Mouse (Mus musculus) heart, adult 18-20 months (tissue): Measurements from ENCODE around the gene Fcrlb. TPM values are rescaled to one million over a fixed set of nuclear protein-coding genes. Genes with fewer than 3 reads are reported as not detected.

Source experiments
- DNase-seq, 2 experiments: peaks; one replicate each; pipeline ENCODE4 v3.0.0; 2021 to 2022; ENCODE audit warnings: mixed read lengths in 1 of 2
- total RNA-seq, 2 experiments: library from RNA; stranded (reverse); gene quantifications; 2 replicates each; pipeline ENCODE4 v1.2.3; 2021

Gene Fcrlb
- total RNA-seq, 2 experiments from 2014 or later = not detected

DNA sequence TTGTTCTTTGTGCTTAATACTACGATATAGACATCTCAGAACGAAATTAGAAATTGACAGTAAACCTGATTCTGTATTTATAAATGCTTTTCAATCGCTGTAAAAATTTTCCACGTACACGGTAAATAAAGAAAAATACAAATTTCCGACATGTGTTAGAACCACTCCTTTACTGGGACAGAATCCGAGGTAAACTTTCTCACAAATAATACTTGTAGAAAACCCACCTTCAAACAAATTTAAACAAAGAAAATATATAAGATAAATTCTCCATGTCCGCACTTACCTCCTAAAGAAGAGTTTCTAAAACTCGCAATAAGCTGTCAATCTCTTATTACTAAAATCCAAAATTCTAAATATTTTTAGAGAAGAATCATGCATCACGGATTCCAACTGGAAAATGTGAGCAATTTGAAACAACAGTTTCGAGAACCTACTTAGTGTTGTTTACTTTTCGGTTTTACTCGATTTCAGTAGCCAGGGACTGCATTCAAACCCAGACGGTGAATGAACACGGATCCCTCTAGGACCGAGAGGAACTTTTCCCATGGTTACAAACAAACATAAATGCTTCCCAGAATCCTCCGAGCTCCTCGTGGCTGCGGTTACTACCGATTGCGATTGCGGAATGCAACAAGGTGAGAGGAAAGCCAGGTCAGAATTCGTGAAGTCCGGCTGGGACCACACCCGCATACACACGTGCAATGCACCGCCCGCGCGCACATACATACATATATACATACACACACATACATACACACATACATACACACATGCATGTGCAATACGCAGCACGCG is 44.4 kb downstream of the Fcrlb start:
- peak; percentile 88 to 91 for DNase-seq

DNA sequence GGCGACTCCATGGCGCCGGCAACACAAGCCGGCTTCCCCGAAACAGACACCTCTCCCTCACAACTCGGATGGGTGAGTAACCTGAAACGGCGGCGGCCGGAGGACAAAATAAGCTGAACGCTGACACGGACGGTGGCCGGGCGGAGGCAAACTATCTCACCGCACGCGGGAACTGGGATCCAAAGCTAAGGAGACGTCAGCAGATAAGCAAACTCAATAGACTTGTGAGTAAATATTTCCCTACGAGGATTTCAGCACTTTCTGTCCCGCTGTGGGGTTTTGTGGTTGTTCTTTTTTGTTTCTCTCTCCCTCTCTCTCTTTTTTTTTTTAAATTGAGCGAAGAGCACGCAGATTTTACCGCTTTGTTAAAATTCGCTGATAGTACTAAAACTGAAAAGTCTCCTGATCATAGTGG is 45.0 kb downstream of the Fcrlb start, which contains the start of gene Atf6:
Gene Atf6, minus strand, starts transcription at position 81 of the 415 bp plus-strand sequence.
- peak; percentile 96 to 99 for DNase-seq

DNA sequence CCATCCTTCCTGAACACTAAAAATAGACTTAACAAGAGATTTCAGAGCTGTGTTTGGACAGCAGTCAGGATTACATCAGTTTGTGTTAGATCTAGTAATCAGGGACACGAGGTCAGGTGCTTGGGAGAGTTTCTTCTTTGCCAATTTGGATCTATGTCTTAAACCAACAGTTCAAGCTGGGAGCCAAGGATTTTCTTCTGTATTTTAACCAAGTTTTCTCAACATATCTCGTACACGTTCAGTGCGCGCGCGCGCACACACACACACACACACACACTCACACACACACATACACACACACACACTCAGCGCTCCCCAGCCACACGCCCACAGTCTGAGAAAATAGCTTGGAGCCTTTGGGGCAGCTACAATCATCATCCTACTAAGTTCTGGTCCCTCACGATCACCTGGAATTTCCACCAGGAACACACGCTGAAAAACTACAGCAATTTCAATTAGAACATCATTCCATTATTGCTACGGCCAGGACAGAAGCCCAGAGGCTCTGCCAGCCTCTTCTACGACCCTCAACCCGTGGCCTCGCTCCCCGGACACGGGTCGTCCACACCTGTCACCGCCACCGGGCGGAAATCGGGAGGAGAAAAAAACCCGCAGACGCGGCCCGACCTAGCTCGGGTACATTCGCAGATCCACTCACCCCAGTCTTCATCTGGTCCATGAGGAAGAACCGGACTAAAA is 45.6 kb downstream of the Fcrlb start:
- DNase-seq = peak; percentile 46 to 61

DNA sequence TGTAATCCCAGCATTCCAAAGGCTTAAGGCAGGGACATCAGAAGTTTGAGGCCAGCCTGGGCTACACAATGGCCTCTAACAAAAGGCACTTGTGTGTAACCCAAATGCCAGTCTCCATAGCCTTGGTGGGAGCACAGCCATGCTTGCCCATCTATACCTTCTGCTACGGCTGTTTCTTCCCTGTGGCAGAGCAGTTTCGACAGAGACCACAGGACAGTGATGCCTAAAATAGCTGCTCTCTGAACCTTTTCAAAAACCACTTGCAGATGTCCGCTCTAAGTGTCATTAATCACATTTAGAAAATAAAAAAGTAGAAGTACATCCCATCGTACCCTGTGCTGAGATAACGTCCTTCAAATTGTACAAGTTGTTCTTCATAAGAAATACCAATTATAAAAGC is 47.3 kb downstream of the Fcrlb start:
- no peak for DNase-seq

DNA sequence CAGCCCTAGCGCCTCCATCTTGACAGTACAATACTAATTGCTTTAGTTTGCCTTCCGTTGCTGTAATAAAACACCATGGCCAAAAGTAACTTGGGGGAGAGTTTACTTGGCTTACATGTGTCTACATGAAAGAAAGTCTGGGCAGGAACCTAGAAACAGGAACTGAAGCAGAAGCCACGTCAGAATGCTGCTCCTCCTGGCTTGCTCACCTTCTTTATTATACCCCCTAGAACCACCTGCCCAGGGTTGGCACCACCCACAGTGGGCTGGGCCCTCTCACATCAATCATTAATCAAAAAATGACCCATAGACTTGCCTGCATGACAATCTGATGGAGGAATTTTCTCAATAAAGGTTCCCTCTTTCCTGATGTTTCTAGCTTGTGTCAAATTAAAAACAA is 48.0 kb downstream of the Fcrlb start:
- no peak for DNase-seq

DNA sequence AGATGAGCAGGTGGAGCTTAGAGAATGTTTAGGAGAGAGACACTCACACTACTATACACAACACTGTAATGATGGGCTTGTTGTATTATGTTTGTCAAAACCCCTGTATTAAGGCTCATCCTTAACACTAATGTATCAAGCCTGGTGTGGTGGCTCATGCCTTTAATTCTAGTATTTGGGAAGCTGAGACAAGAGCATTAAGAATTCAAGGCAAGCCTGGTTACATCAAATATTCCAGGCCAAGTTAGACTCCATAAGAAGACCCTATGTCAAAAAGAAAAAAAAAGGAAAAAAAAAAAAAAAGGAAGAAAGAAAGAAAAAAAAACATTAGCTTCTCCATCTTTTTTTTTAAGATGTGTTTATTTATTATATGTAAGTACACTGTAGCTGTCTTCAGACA is 48.5 kb downstream of the Fcrlb start:
- DNase-seq = no peak

DNA sequence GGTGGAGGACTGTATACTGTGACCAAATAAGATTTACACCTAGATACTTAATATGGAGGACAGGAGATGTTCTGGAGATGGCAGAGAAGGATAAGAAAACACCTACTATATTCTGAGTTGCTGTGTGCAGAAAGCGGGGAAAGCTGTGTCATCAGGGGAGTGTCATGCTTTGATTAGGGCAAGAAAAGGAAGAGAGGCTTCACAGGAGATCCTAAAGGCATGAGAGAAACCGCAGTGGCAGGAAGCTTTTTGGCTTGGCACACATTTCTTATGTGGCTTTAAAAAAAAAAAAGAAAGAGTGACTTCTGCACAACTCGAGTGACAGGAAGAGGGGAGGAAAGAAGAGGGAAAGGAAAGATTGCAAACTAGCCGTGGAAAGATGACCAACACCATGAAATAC is 49.7 kb downstream of the Fcrlb start:
- no peak for DNase-seq

DNA sequence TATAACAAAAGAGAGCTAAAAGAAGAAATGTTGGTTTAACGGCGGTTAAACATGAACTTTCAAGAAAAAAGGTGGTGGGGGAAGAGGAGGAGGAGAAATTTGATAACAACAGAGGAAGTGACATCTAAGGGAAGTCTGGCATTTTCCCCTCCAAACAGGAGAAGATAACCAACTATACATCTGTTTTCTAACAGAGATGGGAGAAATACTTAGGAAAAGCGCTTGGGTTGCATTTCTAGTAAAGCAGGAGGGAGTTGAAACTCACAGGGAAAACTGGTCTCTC is 50.4 kb downstream of the Fcrlb start:
- DNase-seq = no peak

DNA sequence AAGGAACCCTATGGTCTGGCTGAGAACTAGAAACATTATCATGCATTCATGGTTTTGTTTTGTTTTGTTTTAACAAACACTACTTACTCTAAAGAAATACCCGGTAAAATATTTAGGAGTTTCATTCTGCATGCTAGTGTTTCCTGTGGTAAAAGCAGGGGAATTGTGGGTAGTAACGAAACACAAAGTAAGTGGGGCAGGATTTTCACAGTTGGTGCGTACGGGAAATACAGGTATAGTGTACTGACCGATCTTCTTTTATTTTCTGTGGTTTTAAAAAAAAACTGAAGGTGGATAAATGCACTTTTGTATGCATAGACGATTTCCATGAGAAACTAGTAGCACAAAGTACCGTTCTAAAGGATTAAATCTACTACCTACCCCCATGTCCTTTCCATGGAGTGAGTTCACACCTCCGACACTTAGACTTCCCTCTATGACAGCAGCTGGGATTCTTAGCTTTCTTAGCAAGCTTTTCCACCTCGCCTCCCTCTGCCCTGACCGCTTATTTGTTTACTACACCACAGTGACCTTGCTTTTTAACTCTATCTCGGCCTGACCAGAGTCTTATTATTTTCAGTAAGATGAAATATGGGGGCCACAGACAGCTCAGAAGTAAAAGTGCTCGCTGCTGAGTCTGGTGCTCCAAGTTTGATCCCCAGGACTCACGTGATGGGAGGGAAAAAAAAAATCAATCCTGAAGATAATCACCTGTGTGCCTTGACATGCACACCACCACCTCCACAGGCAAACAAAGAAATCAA is 50.9 kb downstream of the Fcrlb start:
- DNase-seq = no peak

DNA sequence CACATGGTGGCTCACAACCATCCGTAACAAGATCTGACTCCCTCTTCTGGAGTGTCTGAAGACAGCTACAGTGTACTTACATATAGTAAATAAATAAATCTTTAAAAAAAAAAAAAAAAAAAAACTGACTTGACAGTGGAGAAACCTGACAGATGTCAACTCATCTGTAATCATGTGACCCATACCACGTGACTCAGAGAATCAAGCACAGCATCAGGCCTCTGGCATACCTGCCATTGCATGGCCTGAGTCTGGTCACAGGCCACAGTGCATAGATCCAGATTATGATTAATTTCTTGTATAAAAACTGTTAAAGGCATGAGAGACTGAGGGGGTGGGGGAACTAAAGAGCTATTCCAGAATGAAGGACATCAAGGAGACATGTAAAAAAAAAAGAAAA is 53.9 kb downstream of the Fcrlb start:
- DNase-seq = no peak

DNA sequence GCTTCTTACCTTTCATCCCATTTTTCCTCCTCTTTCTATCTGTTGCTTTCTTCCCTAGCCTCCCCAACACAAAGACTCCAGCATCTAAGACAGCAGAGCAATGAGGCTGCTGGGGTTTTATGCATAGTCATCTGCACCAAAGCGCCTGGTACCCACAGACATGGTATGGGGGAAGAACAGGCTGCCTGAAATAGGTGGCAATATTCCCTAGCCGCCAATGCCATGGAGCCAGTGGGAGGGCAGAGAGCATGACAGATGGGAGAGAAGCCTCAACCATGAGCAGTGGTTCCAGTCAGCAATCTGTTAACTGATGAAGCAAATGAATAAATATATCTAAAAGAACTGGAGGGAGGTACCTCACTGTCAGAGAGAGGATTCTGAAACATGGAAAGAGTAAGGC is 55.4 kb downstream of the Fcrlb start:
- no peak for DNase-seq

Other genes starting within 250 kb of the Fcrlb start
- 10 to 100 TPM; 66.1 to 66.3 TPM for gene Atf6, start 45.2 kb downstream of the Fcrlb start, total RNA-seq
- under 1 TPM; 0.45 to 0.49 TPM for gene Gm26620, start 27.9 kb downstream of the Fcrlb start, total RNA-seq
- gene Dusp12, start 27.4 kb downstream of the Fcrlb start, total RNA-seq = 1 to 10 TPM; 8.1 to 8.3 TPM
- 1 to 10 TPM in 1 of 2 experiments, under 1 TPM in 1; 0.22 to 2.7 TPM for gene Fcrla, start 14.6 kb upstream of the Fcrlb start, total RNA-seq
- gene Fcgr2b, start 63.6 kb upstream of the Fcrlb start, total RNA-seq = 1 to 10 TPM; 6.8 to 7.3 TPM
- gene Fcgr4, start 106.0 kb upstream of the Fcrlb start, total RNA-seq = under 1 TPM; 0.35 to 0.59 TPM
- 10 to 100 TPM; 12.7 to 12.9 TPM for gene Fcgr3, start 152.0 kb upstream of the Fcrlb start, total RNA-seq
- 1 to 10 TPM in 1 of 2 experiments, under 1 TPM in 1; 0.60 to 1.4 TPM for gene Cfap126, start 201.0 kb upstream of the Fcrlb start, total RNA-seq
- 1,000 to 10,000 TPM; 1,188 to 1,220 TPM for gene Sdhc, start 237.7 kb upstream of the Fcrlb start, total RNA-seq
- gene Mpz, start 237.8 kb upstream of the Fcrlb start, total RNA-seq = under 1 TPM; 0.55 to 0.75 TPM